Mouse (Mus musculus) limb, embryonic 14.5 days (tissue): ENCODE data around the gene Radil. TPM values are rescaled to one million over a fixed set of nuclear protein-coding genes. Genes with fewer than 3 reads are reported as not detected.

ENCODE experiments used
- ATAC-seq: fragments of 200-750 bp; cut with Nextera tagmentation; 2 replicates; pipeline ENCODE4 v1.8.0; 2017; ENCODE audit warnings: low read depth, moderate number of reproducible peaks, moderate TSS enrichment; ENCODE audit not compliant: low FRiP score
- DNase-seq: peaks from one replicate; pipeline ENCODE4 v3.0.0-alpha.2; 2015; ENCODE audit warnings: low spot score
- H3K27ac ChIP-seq: fragments of 300-500 bp; sonication (generic); replicated peaks from 2 replicates; pipeline ENCODE4 v1.5.1; 2014; ENCODE audit warnings: low read depth, mild to moderate bottlenecking, low read length, moderate library complexity, mixed read lengths
- H3K27me3 ChIP-seq: fragments of 300-500 bp; sonication (generic); 2 replicates; pipeline ENCODE4 v1.6.1; 2014; ENCODE audit warnings: low read length, mixed read lengths; ENCODE audit not compliant: control insufficient read depth, insufficient read depth
- H3K36me3 ChIP-seq: fragments of 300-500 bp; sonication (generic); 2 replicates; pipeline ENCODE4 v1.6.1; 2014; ENCODE audit warnings: mild to moderate bottlenecking, low read length, moderate library complexity, mixed read lengths; ENCODE audit not compliant: control insufficient read depth, insufficient read depth
- H3K4me1 ChIP-seq: fragments of 300-500 bp; sonication (generic); 2 replicates; pipeline ENCODE4 v1.6.1; 2014; ENCODE audit warnings: antibody characterized with exemption, low read length, mixed read lengths; ENCODE audit not compliant: control insufficient read depth, insufficient read depth
- H3K4me2 ChIP-seq: fragments of 300-500 bp; sonication (generic); replicated peaks from 2 replicates; pipeline ENCODE4 v1.6.1; 2014; ENCODE audit warnings: low read depth, mild to moderate bottlenecking, low read length, moderate library complexity; ENCODE audit not compliant: severe bottlenecking
- H3K4me3 ChIP-seq: fragments of 300-500 bp; sonication (generic); replicated peaks from 2 replicates; pipeline ENCODE4 v1.5.1; 2014; ENCODE audit warnings: low read length
- H3K9ac ChIP-seq: fragments of 300-500 bp; sonication (generic); 2 replicates; pipeline ENCODE4 v1.6.1; 2014; ENCODE audit warnings: mild to moderate bottlenecking, low read depth, low read length, moderate library complexity; ENCODE audit not compliant: severe bottlenecking
- H3K9me3 ChIP-seq: fragments of 300-500 bp; sonication (generic); 2 replicates; pipeline ENCODE4 v1.6.1; 2016; ENCODE audit warnings: low read length; ENCODE audit not compliant: control insufficient read depth
- POLR2A ChIP-seq: fragments of 200-500 bp; IDR thresholded peaks from 2 replicates; pipeline ENCODE4 v1.8.0; 2012; ENCODE audit warnings: inconsistent platforms, mild to moderate bottlenecking, moderate library complexity, borderline replicate concordance; ENCODE audit not compliant: insufficient read depth, insufficient read length; ENCODE audit errors: extremely low read depth
- WGBS: fragments of 180-500 bp; shearing (Covaris S2); extraction: QIAGEN DNeasy Blood & Tissue Kit; methylation state at CpG from one replicate; pipeline ENCODE4 v1.1.7; 2014; 5-methylcytosine and 5-hydroxymethylcytosine counted together
- polyA plus RNA-seq, 2 experiments: library from polyadenylated mRNA; depleted of rRNA in 1 of 2; stranded (reverse) in 1 of 2; unstranded in 1 of 2; fragments of >200 nt; fragmentation: Nextera tagmentation in 1 of 2; extraction: Ambion mirVana in 1 of 2; gene quantifications; 2 replicates each; pipeline versions ENCODE4 v1.2.1 to v1.2.3; 2012 to 2014

Gene Radil
- polyA plus RNA-seq, 2 experiments: 5.7 to 7.4 TPM

GRCm38 (mm10) chr5:142583616-142584126 lies 32.8 kb upstream of the Radil start:
- peak; percentile 30 for DNase-seq
- Histone ChIP-seq H3K4me2 (no peak overlapping the region), H3K27me3 (no peaks in the 10 kb centered on the region), H3K27ac (no peak overlapping the region), H3K9me3 (no peaks in the 10 kb centered on the region), H3K4me3 (no peak overlapping the region), H3K4me1 (peaks cover 3% of the 10 kb centered on the region; the same call in 1 of the 2 replicates), H3K9ac (no peak overlapping the region), H3K36me3 (no peaks in the 10 kb centered on the region)
- no peak for TF ChIP-seq POLR2A
- 61% methylated on average over 14 of the region's 14 CpGs for WGBS
- peak; percentile 74 for ATAC-seq

DNA sequence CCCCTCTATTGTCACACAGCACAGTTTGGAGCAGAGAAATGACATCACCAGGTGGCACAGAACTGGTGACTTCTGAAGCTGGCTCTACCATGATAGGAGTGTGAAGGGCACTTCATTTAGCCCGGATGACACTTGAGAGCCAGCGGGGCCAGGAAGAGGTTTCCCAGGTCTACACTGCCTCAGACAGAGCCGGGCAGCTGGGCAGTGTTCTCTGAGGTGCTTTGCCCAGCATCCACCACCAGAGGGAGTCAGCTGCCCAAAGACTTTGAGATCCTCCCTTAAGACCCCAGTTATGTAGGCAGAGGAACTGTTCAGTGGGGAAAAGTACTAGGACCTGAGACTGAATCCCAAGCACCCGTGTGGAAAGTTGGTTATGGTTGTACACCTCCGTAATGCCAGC lies 30.6 kb upstream of the Radil start:
- ATAC-seq (peak; percentile 41; the same call in 1 of the 2 replicates), DNase-seq (peak; percentile 62)
- no peaks in the 10 kb centered on the region for H3K27me3 ChIP-seq
- H3K9ac ChIP-seq: no peak overlapping the region
- no peaks in the 10 kb centered on the region for H3K36me3 ChIP-seq
- H3K4me2 ChIP-seq: no peak overlapping the region
- no peaks in the 10 kb centered on the region for H3K9me3 ChIP-seq
- H3K27ac ChIP-seq: no peak overlapping the region
- no peak for TF ChIP-seq POLR2A
- WGBS: 13% methylated on average over 5 of the region's 5 CpGs
- H3K4me3 ChIP-seq: no peak overlapping the region
- H3K4me1 ChIP-seq: peaks cover 3% of the 10 kb centered on the region; the same call in 1 of the 2 replicates

DNA sequence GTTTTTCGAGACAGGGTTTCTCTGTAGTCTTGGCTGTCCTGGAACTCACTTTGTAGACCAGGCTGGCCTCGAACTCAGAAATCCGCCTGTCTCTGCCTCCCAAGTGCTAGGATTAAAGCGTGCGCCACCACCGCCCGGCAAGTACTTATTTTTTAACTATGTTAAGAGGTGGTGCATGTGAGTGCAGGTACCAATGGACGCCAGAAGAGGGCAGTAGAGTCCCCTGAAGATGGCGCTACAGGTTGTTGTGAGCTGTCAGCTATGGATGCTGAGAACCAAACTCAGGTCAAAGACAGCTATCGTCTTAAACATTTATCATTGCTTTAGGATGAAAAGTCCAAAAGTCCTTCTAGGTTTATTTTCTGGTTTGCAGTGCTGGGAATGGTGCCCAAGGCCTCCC lies 27.3 kb upstream of the Radil start:
- H3K4me1 ChIP-seq: no peaks in the 10 kb centered on the region
- no peaks in the 10 kb centered on the region for H3K27me3 ChIP-seq
- no peak overlapping the region for H3K9ac ChIP-seq
- no peaks in the 10 kb centered on the region for H3K9me3 ChIP-seq
- TF ChIP-seq POLR2A: no peak
- 90% methylated on average over 10 of the region's 10 CpGs for WGBS
- no peak for DNase-seq
- H3K36me3 ChIP-seq: no peaks in the 10 kb centered on the region
- H3K27ac ChIP-seq: no peak overlapping the region
- no peak overlapping the region for H3K4me3 ChIP-seq
- no peak overlapping the region for H3K4me2 ChIP-seq
- no peak for ATAC-seq

GRCm38 (mm10) chr5:142576832-142577231 lies 25.9 kb upstream of the Radil start:
- no peak overlapping the region for H3K4me3 ChIP-seq
- no peak for TF ChIP-seq POLR2A
- H3K4me2 ChIP-seq: no peak overlapping the region
- ATAC-seq: no peak
- no peak for DNase-seq
- 84% methylated on average over 7 of the region's 7 CpGs for WGBS
- H3K27me3 ChIP-seq: no peaks in the 10 kb centered on the region
- no peak overlapping the region for H3K27ac ChIP-seq
- no peak overlapping the region for H3K9ac ChIP-seq
- H3K9me3 ChIP-seq: 0 out of 2 replicates have a peak, but pooled peaks cover 4% of the 10 kb centered on the region
- H3K4me1 ChIP-seq: no peaks in the 10 kb centered on the region
- no peaks in the 10 kb centered on the region for H3K36me3 ChIP-seq

GRCm38 (mm10) chr5:142574323-142575057 lies 23.6 kb upstream of the Radil start:
- Histone ChIP-seq H3K4me3 (no peak overlapping the region), H3K4me1 (no peaks in the 10 kb centered on the region), H3K9ac (no peak overlapping the region), H3K27ac (no peak overlapping the region), H3K27me3 (no peaks in the 10 kb centered on the region), H3K9me3 (0 out of 2 replicates have a peak, but pooled peaks cover 4% of the 10 kb centered on the region), H3K36me3 (no peaks in the 10 kb centered on the region), H3K4me2 (no peak overlapping the region)
- no peak for TF ChIP-seq POLR2A
- DNase-seq (no peak), ATAC-seq (no peak)
- WGBS: 79% methylated on average over 8 of the region's 8 CpGs
